Mouse (Mus musculus) heart, postnatal 0 days (tissue): ENCODE results near the gene Lrmp.

Experiments
- CTCF ChIP-seq: IDR thresholded peaks from 2 replicates; pipeline ENCODE4 v1.5.1; 2016; ENCODE audit warnings: antibody characterized with exemption, control low read depth, low read depth
- EP300 ChIP-seq: IDR thresholded peaks from 2 replicates; pipeline ENCODE4 v1.6.1; 2016; ENCODE audit warnings: antibody characterized with exemption, low read depth

DNA sequence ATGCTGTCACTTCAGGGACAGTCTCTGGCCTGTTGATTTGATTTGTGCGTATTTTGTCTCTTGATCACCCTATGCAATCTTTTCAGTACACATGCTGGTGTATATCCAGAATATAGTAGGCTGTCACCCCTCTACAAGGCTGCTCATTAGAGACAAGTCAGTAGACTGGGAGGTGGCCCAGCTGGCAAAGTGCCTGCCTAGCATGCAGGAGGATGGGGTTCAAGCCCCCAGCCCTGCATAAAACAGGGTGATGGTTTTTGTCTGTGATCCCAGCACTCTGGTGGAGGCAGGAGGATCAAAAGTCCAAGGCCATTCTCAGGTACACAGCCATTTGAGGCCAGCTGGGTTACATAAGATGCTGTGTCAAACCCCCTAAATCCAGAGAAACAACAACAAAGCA lies 70.6 kb downstream of the Lrmp start:
- TF ChIP-seq CTCF (no peak), EP300 (no peak)
